Mouse (Mus musculus) adrenal gland, adult 2 months (tissue): Measurements from ENCODE around the gene S100a5. TPM values are rescaled to one million over a fixed set of nuclear protein-coding genes. Genes with fewer than 3 reads are reported as not detected.

Experiments
- DNase-seq: peaks from one replicate; pipeline ENCODE4 v3.0.0; 2021
- polyA plus RNA-seq: library from polyadenylated mRNA; depleted of rRNA; stranded (reverse); fragments of >200 nt; gene quantifications from 2 replicates; pipeline ENCODE4 v1.2.3, GENCODE M21; 2012
- total RNA-seq, 2 experiments: library from RNA; stranded (reverse); gene quantifications; 2 replicates each; pipeline ENCODE4 v1.2.3; 2021

The S100a5 gene
- total and polyA plus RNA-seq, 3 experiments: not detected

DNA sequence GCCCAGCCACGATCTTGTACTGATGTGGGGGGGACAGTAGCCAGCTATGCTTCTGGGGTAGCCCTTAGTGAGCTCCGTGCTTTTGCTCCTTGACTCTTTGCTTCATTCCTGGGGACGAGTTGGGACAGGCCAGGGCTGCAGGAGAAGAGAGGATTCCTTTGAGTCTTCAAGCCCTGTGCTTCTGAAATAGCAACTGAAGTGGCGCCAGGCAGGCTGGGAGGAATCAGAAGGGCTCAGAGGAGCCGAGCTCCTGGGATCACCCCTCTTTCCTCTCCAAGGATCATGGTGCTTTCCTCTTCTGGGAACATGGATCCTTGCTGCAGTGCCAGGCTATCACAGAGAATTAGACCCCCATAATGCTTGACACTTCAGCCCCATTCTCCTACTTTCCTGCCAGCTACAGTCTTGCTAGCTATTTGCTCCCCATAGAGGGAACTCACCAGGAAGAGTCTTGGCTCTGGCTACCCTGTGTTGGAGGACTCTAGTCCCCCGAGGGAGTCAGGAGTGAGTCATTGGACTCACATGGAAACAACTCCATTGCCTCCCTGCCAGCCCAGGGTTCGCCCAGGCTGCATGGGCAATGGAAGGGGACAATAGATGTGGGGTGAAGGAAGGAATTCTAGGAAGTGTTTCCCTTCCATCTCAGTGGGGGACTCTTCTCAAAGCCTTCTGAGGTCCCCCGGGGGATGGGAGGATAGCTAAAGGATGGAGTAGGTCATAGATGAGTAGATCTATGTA lies 7.7 kb upstream of the S100a5 start:
- DNase-seq: no peak

DNA sequence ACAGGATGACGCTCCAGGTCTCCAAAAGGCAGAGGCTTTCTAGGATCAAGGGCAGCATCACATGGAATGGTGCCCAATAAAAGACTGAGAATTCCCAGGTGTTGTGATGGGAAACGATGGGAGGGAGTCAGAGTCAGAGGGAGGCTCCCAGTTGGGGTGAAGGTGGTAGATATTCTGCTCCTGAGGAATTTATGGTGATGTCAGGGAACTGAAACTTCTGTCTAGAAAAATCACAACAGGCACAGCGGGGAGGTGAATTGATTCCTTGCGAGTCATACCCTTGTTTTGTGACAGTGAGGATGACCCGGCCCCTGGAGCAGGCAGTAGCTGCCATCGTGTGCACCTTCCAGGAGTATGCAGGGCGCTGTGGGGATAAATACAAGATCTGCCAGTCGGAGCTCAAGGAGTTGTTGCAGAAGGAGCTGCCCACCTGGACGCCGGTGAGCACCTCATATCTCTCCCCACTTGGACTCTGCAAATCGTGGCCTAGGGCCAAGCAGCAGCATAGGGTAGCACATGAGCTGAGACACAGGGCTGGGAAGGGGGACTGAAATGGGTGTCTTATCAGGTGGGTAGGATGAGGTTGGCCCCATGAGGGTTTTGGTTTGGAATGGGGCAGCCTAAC lies 6.7 kb upstream of the S100a5 start, which contains the start of gene Gm42674:
TSS of gene Gm42674 (plus strand) at position 419 of the 625 bp plus-strand sequence.
- DNase-seq: no peak

DNA sequence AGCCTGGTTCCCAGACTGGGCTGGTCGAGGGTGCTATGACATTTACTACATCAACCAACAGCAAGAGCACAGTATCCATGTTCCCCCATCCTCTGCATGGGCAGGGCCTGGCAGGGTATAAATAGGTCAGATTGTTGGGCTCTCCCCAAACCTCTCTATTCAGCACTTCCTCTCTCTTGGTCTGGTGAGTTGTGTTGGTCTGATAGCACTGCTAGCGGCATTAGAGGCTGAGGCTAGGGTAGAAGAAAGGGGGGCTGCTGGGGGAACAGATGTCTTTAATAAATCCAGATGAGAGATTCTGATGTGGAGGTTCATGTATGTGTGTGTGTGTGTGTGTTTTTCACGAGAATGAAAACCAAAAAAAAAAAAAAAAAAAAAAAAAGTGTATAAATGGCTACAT lies 4.7 kb upstream of the S100a5 start, which contains the start of gene S100a4:
TSS of gene S100a4 (plus strand) at position 149 of the 400 bp plus-strand sequence.
- no peak for DNase-seq

DNA sequence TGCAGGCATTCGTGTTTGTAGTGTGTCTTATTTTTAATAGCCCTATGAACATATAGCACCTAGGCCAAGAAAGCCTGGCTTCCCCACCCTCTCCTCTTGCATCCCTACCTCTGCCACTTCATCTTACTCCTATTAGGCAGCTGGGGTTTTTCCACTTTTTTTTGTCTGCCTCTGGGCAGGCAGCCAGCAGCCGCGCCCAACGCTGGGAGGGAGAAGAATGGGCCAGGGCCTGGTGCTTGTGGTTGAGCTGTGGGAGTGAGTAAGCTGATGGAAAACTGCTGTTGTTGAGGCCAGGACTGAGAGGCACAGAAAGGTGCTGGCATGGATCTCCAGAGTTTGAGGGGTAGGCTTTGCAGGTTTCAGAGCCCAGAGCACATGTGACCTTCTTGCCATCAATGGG lies 3.9 kb upstream of the S100a5 start:
- DNase-seq: peak; percentile 93

DNA sequence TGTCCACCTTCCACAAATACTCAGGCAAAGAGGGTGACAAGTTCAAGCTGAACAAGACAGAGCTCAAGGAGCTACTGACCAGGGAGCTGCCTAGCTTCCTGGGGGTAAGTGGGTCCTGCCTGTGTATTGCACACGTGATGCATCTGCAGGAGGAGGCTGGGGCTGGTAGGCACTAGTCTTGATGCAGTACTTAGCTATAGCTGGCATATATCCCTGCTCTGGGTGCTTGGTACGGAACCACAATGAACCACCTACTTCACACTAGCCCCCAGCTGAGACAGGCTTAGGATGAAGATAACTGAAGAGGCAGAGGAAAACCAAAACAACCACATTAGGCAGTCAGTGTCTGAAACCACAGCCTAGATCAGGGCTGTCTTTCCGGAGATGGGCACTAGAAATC lies 3.3 kb upstream of the S100a5 start:
- no peak for DNase-seq

DNA sequence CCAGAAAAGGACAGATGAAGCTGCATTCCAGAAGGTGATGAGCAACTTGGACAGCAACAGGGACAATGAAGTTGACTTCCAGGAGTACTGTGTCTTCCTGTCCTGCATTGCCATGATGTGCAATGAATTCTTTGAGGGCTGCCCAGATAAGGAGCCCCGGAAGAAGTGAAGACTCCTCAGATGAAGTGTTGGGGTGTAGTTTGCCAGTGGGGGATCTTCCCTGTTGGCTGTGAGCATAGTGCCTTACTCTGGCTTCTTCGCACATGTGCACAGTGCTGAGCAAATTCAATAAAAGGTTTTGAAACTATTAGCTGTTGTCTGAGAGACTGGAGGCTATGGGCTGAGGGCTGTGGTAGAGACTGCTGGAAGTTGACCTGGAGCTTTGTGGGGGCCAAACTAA lies 2.6 kb upstream of the S100a5 start:
- no peak for DNase-seq

DNA sequence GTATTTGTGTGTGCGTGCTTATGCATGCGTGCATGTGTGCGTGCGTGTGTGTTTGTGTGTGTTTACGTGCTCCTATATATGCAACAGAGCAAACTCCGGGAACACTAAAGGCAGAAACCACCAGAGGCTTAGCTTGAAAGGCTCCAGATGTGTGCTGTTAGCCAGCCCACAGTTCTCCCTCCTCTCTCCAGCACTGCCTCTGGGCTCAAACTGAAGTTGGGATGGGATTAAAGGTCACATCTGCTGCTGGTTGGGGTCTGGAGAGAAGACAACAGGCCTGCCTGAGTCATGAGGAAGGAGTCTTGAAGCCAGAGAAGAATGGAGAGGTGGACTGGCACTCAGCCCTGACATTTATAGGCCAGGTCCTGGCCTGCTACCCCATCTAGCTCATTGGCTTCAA lies 2.1 kb upstream of the S100a5 start:
- no peak for DNase-seq

DNA sequence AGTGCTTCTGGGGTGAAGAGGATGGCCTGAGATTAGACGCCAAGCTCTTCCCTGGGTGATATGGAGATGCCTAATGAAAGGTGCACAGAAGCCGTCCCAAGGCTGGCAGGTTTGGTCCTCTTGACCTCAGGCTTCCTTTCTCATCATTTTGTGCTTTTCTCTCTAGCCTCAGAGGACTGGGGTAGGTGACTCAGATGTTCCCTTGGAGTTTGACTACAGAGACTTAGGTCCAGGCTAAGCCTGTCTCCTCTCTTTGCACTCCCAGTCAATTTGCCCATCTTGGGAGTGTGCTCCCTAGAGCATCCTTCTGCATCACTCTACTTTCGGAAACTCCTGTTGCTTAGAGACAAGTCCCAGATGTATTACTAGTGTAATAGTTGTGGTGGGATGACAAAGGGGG lies 962 bp upstream of the S100a5 start:
- DNase-seq: no peak

DNA sequence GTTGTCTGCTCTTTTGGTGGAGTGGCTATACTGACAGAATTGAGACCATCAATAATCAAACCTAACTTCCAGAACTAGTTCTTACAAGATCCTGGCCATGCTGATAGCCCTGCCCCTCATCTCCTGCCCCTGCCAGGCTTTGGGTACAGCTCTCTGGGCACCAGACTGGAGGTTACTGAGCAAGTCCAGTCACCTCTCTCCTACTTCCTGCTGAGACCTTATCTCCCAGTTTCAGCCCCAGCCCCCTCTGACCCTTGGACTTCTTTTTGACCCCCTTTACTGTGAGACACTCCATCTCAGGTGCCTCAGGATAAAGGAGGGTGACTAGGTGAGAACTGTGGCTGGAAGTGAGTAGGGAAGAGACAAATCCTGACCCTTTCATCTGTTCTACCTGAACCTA lies 779 bp downstream of the S100a5 start:
- DNase-seq: no peak

DNA sequence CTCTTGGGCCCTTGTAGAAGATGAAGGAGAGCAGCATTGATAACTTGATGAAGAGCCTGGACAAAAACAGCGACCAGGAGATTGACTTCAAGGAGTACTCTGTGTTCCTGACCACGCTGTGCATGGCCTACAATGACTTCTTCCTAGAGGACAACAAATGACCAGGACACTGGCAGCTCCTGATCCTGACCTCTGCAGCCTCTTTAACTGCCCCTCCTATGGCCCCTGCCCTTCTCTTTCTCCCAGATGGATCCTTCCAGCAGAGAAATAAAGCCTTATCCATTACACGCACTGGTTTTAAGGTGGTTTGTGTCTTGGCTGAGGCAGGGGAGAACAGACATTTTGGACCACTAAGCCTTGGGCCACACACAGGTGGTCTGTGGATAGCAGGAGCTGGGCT lies 3.2 kb downstream of the S100a5 start:
- no peak for DNase-seq

DNA sequence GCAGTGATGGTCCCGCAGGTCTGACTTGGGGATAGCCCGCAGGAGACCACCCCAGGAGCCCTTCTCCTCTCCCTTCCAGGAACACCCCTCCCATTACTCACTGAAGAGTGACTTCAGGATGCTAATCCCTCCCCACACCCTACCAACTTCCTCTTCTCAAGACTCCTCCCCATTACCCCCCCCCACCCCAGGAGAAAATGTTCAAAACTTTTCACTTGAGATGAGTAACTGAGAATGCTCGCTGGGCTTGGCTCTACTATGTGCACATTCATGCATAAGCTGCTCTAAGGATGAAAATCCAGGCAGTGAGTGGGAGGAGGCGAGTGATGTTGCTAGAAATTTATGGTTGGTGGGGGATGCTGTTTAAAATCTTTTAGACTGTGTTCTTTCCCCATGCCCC lies 3.7 kb downstream of the S100a5 start:
- no peak for DNase-seq

DNA sequence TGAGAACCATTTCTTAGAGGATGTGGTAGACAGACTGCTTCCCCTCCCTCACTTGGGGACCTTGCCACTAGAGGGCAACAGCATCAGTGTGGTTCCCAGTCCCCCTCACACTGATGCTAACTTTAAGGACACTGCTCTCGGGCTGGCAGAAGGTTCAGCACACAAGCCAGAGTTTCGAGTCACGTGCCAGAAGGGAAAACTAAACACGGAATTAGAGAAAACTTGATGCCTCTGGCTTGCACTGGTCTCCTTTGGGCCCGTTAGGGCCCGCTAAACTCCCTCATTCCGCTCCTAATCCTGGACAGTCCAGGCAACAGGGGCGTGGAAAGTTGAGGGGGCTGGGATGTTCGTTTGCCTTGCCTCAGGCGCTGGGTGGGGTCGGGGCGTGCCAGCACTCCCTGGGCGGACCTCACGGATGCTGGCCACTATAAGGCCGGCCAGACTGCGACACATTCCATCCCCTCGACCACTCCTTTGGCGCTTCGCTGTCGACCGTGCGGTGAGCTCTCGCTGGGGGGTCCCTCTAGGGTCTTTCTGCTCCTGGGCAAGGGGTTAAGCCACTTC lies 4.5 kb downstream of the S100a5 start, which contains the start of gene S100a6:
TSS of gene S100a6 (plus strand) at position 155 of the 564 bp plus-strand sequence.
- peak; percentile 58 for DNase-seq

DNA sequence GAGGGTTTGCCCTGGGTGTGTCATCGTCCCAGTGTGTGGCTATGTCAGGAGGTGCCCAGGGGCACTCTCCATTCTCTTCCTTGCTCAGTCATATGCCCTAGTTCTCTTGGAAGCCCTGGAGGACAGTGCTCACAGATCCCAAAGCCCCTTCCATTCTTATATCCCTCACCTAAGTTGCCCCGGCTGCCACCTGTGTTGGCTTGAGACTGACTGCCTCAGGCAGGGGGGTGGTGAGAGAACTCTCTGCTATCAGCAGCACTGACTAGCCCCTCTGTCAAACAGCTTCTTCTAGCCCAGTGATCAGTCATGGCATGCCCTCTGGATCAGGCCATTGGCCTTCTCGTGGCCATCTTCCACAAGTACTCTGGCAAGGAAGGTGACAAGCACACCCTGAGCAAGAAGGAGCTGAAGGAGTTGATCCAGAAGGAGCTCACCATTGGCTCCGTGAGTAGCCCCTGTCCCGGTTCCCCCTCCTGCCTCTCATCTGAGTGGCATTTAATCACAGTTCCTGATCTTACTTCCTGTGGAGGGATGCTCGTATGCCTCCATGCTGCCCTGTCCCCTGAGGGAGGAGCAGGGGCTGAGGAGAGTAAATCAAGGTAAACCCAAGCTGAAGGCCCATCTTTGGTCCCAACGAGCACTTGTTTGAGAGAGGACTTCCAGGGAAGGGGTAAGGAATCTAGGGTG lies 5.3 kb downstream of the S100a5 start:
- DNase-seq: no peak

DNA sequence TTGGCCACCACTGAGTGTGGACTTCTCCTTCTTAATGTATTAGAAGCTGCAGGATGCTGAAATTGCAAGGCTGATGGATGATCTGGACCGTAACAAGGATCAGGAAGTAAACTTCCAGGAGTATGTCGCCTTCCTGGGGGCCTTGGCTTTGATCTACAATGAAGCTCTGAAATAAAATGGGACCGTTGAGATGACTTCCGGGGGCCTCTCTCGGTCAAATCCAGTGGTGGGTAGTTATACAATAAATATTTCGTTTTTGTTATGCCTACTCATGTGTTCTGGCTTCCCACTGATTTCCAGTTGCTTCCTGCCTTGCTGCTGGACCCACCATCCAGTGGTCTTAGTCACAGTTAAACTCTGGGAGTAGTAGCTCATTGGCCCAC lies 5.8 kb downstream of the S100a5 start:
- no peak for DNase-seq

DNA sequence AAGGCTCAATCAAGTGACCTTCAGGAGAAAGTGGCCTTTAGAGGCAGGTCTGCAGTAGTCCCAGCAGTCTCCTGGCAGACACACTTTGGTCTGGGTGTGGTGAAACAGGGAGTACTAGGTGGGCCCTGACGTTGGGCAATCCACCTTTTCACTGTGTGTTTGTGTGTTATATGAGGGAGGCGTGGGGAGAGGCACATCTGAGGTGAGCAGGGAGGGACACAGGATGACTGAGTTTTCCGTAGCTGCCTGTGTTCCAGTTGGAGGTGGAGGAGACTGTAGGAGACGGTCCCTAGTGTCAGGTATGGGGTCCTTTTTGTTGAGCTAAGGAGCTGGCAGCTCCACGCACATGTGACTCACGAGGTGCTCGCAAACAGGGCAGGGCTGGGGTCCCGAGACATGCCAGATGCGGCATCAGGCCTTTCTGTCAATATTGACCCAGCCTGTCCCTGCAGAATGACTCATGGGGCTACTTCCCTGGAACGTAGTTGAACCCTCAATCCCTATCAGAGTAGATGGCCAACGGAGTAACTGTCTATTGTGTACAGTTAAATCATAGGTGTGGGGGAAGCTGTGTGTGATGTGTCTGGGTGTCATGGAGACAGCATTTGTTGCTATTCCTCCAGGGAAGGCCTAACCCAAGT lies 6.4 kb downstream of the S100a5 start:
- DNase-seq: no peak

DNA sequence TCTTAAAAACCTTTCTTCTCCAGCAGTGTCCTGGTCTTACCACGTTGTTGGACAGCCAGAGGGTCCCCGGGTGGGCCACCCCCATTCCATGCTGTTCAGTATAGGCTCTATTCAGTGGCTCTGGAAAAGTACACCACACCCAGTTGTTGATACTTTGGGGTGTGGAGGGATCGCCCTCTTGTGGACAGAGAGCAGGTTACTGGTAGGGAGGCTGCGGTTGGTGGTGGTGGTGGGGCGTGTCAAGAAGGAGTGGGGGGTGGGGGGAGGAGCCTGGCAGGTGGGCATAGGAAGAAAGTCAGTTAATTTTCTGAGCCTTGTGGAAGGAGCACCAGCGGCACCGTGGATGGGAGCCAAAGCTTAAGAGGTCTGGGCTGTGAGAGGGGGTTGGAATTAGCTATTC lies 7.1 kb downstream of the S100a5 start:
- peak; percentile 81 for DNase-seq

DNA sequence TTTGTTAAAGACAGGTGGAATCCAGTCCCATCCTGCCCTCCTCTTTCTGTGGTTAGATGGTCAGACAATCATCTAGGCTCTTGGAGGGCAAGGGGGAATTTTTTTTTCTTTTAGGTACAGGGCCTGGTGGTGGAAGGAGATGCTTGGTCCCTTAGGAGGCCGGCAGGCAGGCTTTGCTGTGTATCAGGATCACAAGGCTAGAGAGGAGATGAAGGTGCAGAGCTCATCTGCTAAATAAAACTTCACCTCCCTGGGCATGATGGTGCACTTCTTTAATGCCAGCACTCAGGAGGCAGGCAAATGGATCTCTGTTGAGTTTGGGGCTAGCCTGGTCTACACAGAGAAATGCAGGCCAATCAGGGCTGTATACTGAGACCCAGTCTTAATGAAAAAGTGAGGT lies 7.6 kb downstream of the S100a5 start:
- no peak for DNase-seq

DNA sequence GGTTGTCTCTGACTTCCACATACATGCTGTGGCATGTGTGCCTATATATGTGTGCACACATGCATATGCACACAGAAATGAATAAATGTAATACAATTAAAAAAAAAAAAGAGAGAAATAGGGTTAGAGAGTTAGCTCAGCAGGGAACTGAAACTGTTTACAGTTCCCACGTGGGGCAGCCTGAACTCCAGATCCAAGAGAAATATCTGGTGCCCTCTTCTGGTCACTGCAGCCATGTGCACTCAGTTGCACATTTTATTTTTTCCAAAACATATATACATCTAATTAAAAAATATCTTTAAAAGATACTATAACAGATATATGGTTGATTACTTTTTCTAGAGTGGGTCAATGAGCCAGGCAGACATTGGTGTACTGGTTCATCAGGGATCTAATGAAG lies 9.3 kb downstream of the S100a5 start:
- no peak for DNase-seq

DNA sequence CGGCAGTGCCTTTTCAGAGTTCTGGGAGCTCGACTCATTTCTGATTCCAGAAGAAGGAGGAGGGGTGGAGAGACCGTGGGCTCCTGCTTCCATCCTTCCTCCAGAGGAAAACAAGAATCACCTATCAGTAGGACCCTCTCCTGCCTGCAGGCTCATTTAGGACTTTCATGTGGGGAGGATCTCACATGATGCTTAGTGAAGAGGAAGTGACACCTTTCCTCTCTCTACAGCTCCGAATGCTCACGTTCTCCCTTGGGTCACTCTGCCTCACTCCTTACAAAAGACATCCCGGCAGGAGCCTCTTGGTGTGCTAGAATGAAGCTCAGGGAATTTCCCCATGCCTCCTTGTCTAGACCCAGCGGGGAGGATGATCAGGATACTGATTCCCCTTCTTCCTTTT lies 13.2 kb downstream of the S100a5 start:
- DNase-seq: no peak

DNA sequence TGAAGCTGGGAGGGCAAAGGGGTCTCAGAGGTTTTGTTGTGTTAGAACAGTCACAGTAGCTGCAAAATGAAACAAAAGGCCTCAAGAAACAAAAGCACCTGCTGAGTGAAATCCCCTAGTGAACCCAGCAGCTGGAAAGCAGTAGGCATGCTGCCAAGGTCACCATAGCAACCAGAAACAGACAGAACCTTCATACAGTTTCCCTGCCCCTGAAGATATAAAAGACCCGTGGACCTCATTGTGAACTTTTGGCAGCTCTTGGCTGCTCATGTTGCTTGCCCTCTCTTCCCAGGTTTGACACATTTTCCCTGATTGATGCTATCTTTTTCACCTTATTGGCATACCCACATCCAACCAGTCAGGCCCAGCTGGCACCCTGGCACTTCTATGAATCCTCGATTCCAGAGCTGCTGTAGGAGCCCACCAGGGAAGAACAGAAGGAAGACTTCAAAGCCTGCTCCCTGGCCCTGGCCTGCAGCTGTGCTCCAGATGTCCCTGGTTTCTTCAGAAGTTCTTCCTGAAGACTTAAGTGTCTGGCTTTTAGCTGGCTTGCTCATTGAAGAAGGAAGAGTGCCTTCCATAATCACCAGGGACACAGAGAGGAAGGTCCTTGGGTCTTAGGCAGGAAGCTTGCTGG lies 15.2 kb downstream of the S100a5 start:
- peak; percentile 65 for DNase-seq

DNA sequence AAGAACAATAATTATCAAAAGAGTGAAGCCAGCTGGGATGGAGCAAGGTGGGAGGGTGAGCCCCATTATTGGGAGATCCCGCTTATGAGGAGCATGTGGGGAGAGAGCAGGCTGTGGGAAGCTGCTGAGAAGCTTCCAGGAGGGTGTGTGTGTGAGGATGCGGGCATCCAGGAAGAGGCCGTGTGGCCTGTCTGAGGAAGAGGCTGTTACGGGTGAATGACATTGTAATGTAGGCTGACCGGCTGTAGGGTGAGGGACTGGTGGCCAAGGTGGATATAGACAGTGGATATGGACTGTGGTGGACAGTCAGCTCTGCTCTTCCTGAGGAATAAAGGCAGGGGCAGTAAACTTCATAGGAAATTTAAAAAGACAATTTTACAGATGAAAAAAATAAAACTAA lies 17.2 kb downstream of the S100a5 start:
- DNase-seq: no peak
